Mouse (Mus musculus) common myeloid progenitor, adult 5-6 weeks (primary cell): ENCODE results near the gene Casp8ap2. TPM values are rescaled to one million over a fixed set of nuclear protein-coding genes. Genes with fewer than 3 reads are reported as not detected.

Experiments
- ATAC-seq: replicated peaks from 2 replicates; pipeline ENCODE4 v1.8.0; 2016; ENCODE audit warnings: low read depth, mild to moderate bottlenecking, moderate TSS enrichment, inconsistent platforms; ENCODE audit not compliant: poor library complexity, severe bottlenecking
- total RNA-seq: library from RNA; stranded (forward); fragments of 200-1000, 187-1606 nt; gene quantifications from 2 replicates; pipeline ENCODE4 v1.2.3, GENCODE M21; 2017

Gene Casp8ap2
- total RNA-seq, 1 experiment from 2014 or later: 70.4 TPM

- peak; percentile 97 for ATAC-seq
Measured at GRCm38 (mm10) chr4:32656918-32657662, 41.8 kb downstream of the Casp8ap2 start, which contains the start of gene Mdn1. TSS of gene Mdn1 (plus strand) at chr4:32657119.

GRCm38 (mm10) chr4:32665843-32666242 is 50.6 kb downstream of the Casp8ap2 start:
- no peak for ATAC-seq

GRCm38 (mm10) chr4:32668291-32668690 is 53.0 kb downstream of the Casp8ap2 start:
- 0 out of 2 replicates have a peak, but pooled peaks have one; percentile 36 for ATAC-seq

GRCm38 (mm10) chr4:32669825-32670224 is 54.6 kb downstream of the Casp8ap2 start:
- ATAC-seq: no peak

- no peak for ATAC-seq
Measured at GRCm38 (mm10) chr4:32674025-32674424, 58.8 kb downstream of the Casp8ap2 start.

GRCm38 (mm10) chr4:32677471-32677870 is 62.2 kb downstream of the Casp8ap2 start:
- 0 out of 2 replicates have a peak, but pooled peaks have one; percentile 18 for ATAC-seq

GRCm38 (mm10) chr4:32680843-32681242 is 65.6 kb downstream of the Casp8ap2 start:
- ATAC-seq: no peak

- no peak for ATAC-seq
Measured at GRCm38 (mm10) chr4:32682471-32682870, 67.2 kb downstream of the Casp8ap2 start.

- ATAC-seq: no peak
Measured at GRCm38 (mm10) chr4:32683061-32683582, 67.9 kb downstream of the Casp8ap2 start.

Other genes with a start within 250 kb of the Casp8ap2 start
- not detected in 2 replicates for gene Gja10, start 12.7 kb upstream of the Casp8ap2 start, total RNA-seq
- gene Mdn1, start 41.7 kb downstream of the Casp8ap2 start, total RNA-seq: 81.2 and 94.2 TPM in 2 replicates
- gene Lyrm2, start 184.8 kb downstream of the Casp8ap2 start, total RNA-seq: 41.8 and 45.4 TPM in 2 replicates